Mouse (Mus musculus) adipocyte (in vitro differentiated cells): ENCODE data around the gene Higd1b.

Experiments
- DNase-seq: peaks from one replicate; pipeline ENCODE4 v3.0.0-alpha.2; 2016; ENCODE audit warnings: low spot score

Higd1b gene

GRCm38 (mm10) chr11:102835549-102835948 lies at the start of gene Higd1b:
Gene Higd1b (plus strand): TSS chr11:102835849.
- DNase-seq: no peak

GRCm38 (mm10) chr11:102787688-102788177 lies 47.9 kb upstream of the Higd1b start:
- no peak for DNase-seq

GRCm38 (mm10) chr11:102791682-102792445 lies 43.8 kb upstream of the Higd1b start:
- DNase-seq: peak; percentile 21

GRCm38 (mm10) chr11:102794157-102794556 lies 41.5 kb upstream of the Higd1b start:
- DNase-seq: no peak

GRCm38 (mm10) chr11:102803453-102803852 lies 32.2 kb upstream of the Higd1b start:
- DNase-seq: no peak

GRCm38 (mm10) chr11:102808246-102808645 lies 27.4 kb upstream of the Higd1b start:
- DNase-seq: no peak

- DNase-seq: peak; percentile 85
Observed at GRCm38 (mm10) chr11:102810721-102811485, 24.7 kb upstream of the Higd1b start.

- no peak for DNase-seq
Observed at GRCm38 (mm10) chr11:102814881-102815280, 20.8 kb upstream of the Higd1b start.

GRCm38 (mm10) chr11:102818121-102819020 lies 17.3 kb upstream of the Higd1b start:
- DNase-seq: peak; percentile 64

GRCm38 (mm10) chr11:102819021-102819782 lies 16.4 kb upstream of the Higd1b start, which contains the start of gene Gjc1:
Gene Gjc1 (minus strand): TSS chr11:102819700.
- DNase-seq: peak; percentile 69

- no peak for DNase-seq
Observed at GRCm38 (mm10) chr11:102819783-102820385, 15.8 kb upstream of the Higd1b start.

GRCm38 (mm10) chr11:102820432-102820831 lies 15.2 kb upstream of the Higd1b start:
- no peak for DNase-seq

- no peak for DNase-seq
Observed at GRCm38 (mm10) chr11:102821231-102821630, 14.4 kb upstream of the Higd1b start.

GRCm38 (mm10) chr11:102826476-102826875 lies 9.2 kb upstream of the Higd1b start:
- no peak for DNase-seq

- DNase-seq: no peak
Observed at GRCm38 (mm10) chr11:102827097-102827496, 8.6 kb upstream of the Higd1b start.

GRCm38 (mm10) chr11:102830276-102830675 lies 5.4 kb upstream of the Higd1b start:
- no peak for DNase-seq

- no peak for DNase-seq
Observed at GRCm38 (mm10) chr11:102832700-102833297, 2.9 kb upstream of the Higd1b start.

- no peak for DNase-seq
Observed at GRCm38 (mm10) chr11:102834219-102834618, 1.4 kb upstream of the Higd1b start.

GRCm38 (mm10) chr11:102836146-102836545 lies 497 bp downstream of the Higd1b start:
- no peak for DNase-seq

GRCm38 (mm10) chr11:102837385-102837784 lies 1.7 kb downstream of the Higd1b start:
- no peak for DNase-seq
